Mouse (Mus musculus) ES-Bruce4 (cell line): ENCODE data around the gene Hsd17b1. TPM values are rescaled to one million over a fixed set of nuclear protein-coding genes. Genes with fewer than 3 reads are reported as not detected.

ENCODE experiments used
- H3K27ac ChIP-seq: 2 replicates; pipeline ENCODE4 v1.5.1; 2012; ENCODE audit warnings: low read length, inconsistent platforms; ENCODE audit not compliant: insufficient read depth
- H3K27me3 ChIP-seq: 2 replicates; pipeline ENCODE4 v1.6.1; 2012; ENCODE audit warnings: mild to moderate bottlenecking, low read length, inconsistent platforms; ENCODE audit not compliant: control insufficient read depth, poor library complexity, insufficient read depth, severe bottlenecking
- H3K36me3 ChIP-seq: 2 replicates; pipeline ENCODE4 v1.6.1; 2012; ENCODE audit warnings: inconsistent platforms, mild to moderate bottlenecking, low read length, moderate library complexity; ENCODE audit not compliant: control insufficient read depth, poor library complexity, insufficient read depth, severe bottlenecking
- H3K4me1 ChIP-seq: one replicate; pipeline ENCODE4 v1.8.1; 2011; ENCODE audit warnings: low read length; ENCODE audit not compliant: control insufficient read depth, insufficient read depth
- H3K4me3 ChIP-seq: 2 replicates; pipeline ENCODE4 v1.5.1; 2011; ENCODE audit warnings: low read depth, mild to moderate bottlenecking, low read length
- H3K9ac ChIP-seq: 2 replicates; pipeline ENCODE4 v1.6.1; 2012; ENCODE audit warnings: low read depth, mild to moderate bottlenecking, inconsistent platforms; ENCODE audit not compliant: poor library complexity, severe bottlenecking
- H3K9me3 ChIP-seq: replicated peaks from 2 replicates; pipeline ENCODE4 v1.6.1; 2012; ENCODE audit warnings: mild to moderate bottlenecking, low read length, inconsistent platforms; ENCODE audit not compliant: control insufficient read depth, poor library complexity, insufficient read depth, severe bottlenecking
- CTCF ChIP-seq: IDR thresholded peaks from one replicate; pipeline ENCODE4 v1.8.1; 2011; ENCODE audit warnings: low read depth, low read length
- EP300 ChIP-seq: IDR thresholded peaks from 2 replicates; pipeline ENCODE4 v1.6.1; 2011; ENCODE audit warnings: low read depth, low read length; ENCODE audit not compliant: insufficient read depth
- POLR2A ChIP-seq: IDR thresholded peaks from one replicate; pipeline ENCODE4 v1.8.1; 2011; ENCODE audit warnings: low read length; ENCODE audit not compliant: insufficient read depth
- polyA plus RNA-seq: library from polyadenylated mRNA; stranded (reverse); fragments of >200 nt; gene quantifications from 2 replicates; pipeline ENCODE4 v1.2.4, GENCODE M21; 2011; ENCODE audit warnings: low read depth; ENCODE audit not compliant: missing spikeins, insufficient read depth, insufficient read length

Gene Hsd17b1
- polyA plus RNA-seq, 1 experiment, result 1.0 TPM

DNA sequence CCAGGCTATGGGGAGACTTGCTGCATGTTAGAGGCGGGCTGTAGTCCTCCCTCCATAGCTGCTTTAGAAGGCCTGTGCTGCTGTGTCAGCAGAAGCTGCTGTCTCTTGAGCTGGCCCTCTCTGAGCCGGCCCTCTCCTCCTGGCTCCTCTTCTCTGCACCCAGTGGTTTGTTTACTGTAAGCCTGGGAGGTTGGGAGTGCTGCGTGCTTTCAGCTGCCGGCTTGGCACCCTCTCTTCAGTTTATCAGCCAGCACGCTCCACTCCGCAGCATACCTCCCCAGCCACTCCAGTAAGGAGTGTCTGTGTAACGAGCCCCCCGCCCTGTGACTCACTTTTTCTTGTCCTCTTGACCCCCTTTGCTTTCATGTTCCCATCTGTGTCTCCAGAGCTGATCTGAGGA, 21.3 kb upstream of the Hsd17b1 start:
- Histone ChIP-seq H3K4me3 (no peak overlapping the region), H3K4me1 (peaks cover 2% of the 10 kb centered on the region), H3K36me3 (no peaks in the 10 kb centered on the region), H3K27me3 (no peaks in the 10 kb centered on the region), H3K9ac (no peak overlapping the region), H3K9me3 (no peaks in the 10 kb centered on the region), H3K27ac (no peak overlapping the region)
- TF ChIP-seq CTCF (no peak), EP300 (no peak), POLR2A (no peak)

DNA sequence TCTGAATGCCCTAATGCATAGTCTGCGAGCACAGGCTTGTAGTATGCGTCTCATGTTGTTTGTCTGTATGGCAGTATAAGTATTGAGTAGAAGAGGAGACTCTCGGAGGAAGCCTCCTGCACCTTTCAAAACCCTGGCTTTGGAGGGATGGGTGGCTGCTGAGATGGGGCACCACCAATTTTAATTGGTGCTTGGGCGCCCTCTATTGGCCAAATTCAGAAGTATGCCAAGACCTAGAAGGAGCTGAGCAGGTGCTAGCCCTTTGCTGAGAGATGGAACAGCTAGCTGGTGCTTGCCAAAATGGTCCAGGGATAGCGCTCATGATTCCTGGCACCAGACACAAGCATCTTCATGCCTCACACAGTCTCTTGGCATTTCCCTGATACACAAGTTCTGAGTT, 20.4 kb upstream of the Hsd17b1 start:
- no peaks in the 10 kb centered on the region for H3K27me3 ChIP-seq
- H3K27ac ChIP-seq, result no peak overlapping the region
- H3K9me3 ChIP-seq, result no peaks in the 10 kb centered on the region
- no peaks in the 10 kb centered on the region for H3K36me3 ChIP-seq
- no peak overlapping the region for H3K9ac ChIP-seq
- TF ChIP-seq CTCF, result peak; percentile 71
- TF ChIP-seq POLR2A, result no peak
- H3K4me1 ChIP-seq, result peaks cover 3% of the 10 kb centered on the region
- H3K4me3 ChIP-seq, result no peak overlapping the region

GRCm38 (mm10) chr11:101058726-101059125, 19.5 kb upstream of the Hsd17b1 start:
- Histone ChIP-seq H3K4me3 (no peak overlapping the region), H3K27ac (no peak overlapping the region), H3K36me3 (no peaks in the 10 kb centered on the region), H3K9ac (no peak overlapping the region), H3K4me1 (peaks cover 4% of the 10 kb centered on the region), H3K9me3 (no peaks in the 10 kb centered on the region), H3K27me3 (no peaks in the 10 kb centered on the region)
- TF ChIP-seq EP300, result no peak

DNA sequence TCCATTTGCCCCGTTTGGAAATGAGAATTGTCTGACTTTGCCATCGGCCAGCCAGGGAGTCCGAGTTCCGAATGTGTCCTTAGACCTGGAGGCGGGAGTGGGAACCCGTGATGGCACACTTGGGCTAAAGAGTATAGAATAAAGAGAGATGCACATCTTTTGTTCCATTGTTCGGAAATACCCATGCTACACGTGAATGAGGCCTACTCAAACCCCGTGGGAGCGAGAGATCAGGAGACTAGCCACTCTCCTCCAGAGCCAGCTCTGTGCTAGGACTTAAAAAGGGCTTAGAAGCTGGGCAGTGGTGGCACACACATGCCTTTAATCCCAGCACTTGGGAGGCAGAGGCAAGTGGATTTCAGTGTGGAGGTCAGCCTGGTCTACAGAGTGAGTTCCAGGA, 18.7 kb upstream of the Hsd17b1 start:
- Histone ChIP-seq H3K9me3 (no peaks in the 10 kb centered on the region), H3K27me3 (no peaks in the 10 kb centered on the region), H3K4me3 (no peak overlapping the region), H3K27ac (no peak overlapping the region), H3K36me3 (no peaks in the 10 kb centered on the region), H3K9ac (no peak overlapping the region), H3K4me1 (peaks cover 4% of the 10 kb centered on the region)
- no peak for TF ChIP-seq CTCF
- TF ChIP-seq EP300, result no peak
- no peak for TF ChIP-seq POLR2A

- Histone ChIP-seq H3K4me3 (no peak overlapping the region), H3K4me1 (peaks cover 4% of the 10 kb centered on the region), H3K9me3 (no peaks in the 10 kb centered on the region), H3K27ac (no peak overlapping the region), H3K27me3 (no peaks in the 10 kb centered on the region), H3K36me3 (no peaks in the 10 kb centered on the region), H3K9ac (no peak overlapping the region)
- TF ChIP-seq EP300 (no peak), POLR2A (no peak), CTCF (no peak)
Observed at GRCm38 (mm10) chr11:101060126-101060525, 18.1 kb upstream of the Hsd17b1 start.

- H3K9ac ChIP-seq, result no peak overlapping the region
- peaks cover 4% of the 10 kb centered on the region for H3K4me1 ChIP-seq
- H3K36me3 ChIP-seq, result no peaks in the 10 kb centered on the region
- TF ChIP-seq CTCF (no peak), EP300 (no peak), POLR2A (no peak)
- H3K27ac ChIP-seq, result no peak overlapping the region
- no peaks in the 10 kb centered on the region for H3K9me3 ChIP-seq
- no peaks in the 10 kb centered on the region for H3K27me3 ChIP-seq
- no peak overlapping the region for H3K4me3 ChIP-seq
Observed at GRCm38 (mm10) chr11:101061049-101061448, 17.2 kb upstream of the Hsd17b1 start.
